ENCODE assay signal across 20 mouse cellular contexts in genomic region chr4:107035689-107036088, GRCm38 (mm10). TPM values are rescaled to one million over a fixed set of nuclear protein-coding genes. Genes with fewer than 3 reads are reported as not detected.
DNase-seq lines count a peak whose midpoint lies in the region; ATAC-seq and TF ChIP-seq lines count a peak whose summit lies in the region.
"Had no signal": no experiment of that assay in that cellular context is flagged by ENCODE, and none has a peak within 500 bp of the region (broad histone marks: within the 10 kb centered on the region; RNA-seq: fewer than 3 reads in every experiment).

No protein-coding gene starts in this region.

- no peak; the same call in 1 of the 2 replicates for TF ChIP-seq POLR2A in testis, adult 2 months (IDR thresholded peaks at IDR 0.05; ENCODE audit: control insufficient read depth, low read depth, low read length)

- peak overlapping the region; percentile 46; the same call in 1 of the 2 replicates for H3K27ac ChIP-seq in intestine, postnatal 0 days (ENCODE audit: low read depth, low read length)
- no peak overlapping the region for H3K27ac ChIP-seq in intestine, embryonic 15.5 days
- H3K27ac ChIP-seq in kidney, embryonic 16.5 days (ENCODE audit: low read length), result no peak overlapping the region
- no peak overlapping the region for H3K27ac ChIP-seq in testis, adult 2 months (ENCODE audit: control insufficient read depth, insufficient read depth, low read depth, low read length)
- H3K27ac ChIP-seq: embryonic facial prominence, embryonic 10.5 days; embryonic facial prominence, embryonic 12.5 days; forebrain, embryonic 13.5 days; forebrain, embryonic 15.5 days had no signal

- WGBS in intestine, postnatal 0 days, result 57% methylated on average over 4 of the region's 4 CpGs
- WGBS in intestine, embryonic 15.5 days, result 78% methylated on average over 4 of the region's 4 CpGs
- 84% methylated on average over 4 of the region's 4 CpGs for WGBS in kidney, embryonic 16.5 days

- H3K4me3 ChIP-seq in intestine, postnatal 0 days (ENCODE audit: low read depth, low read length), result no peak overlapping the region
- H3K4me3 ChIP-seq in intestine, embryonic 15.5 days (replicated peaks), result no peak overlapping the region
- no peak overlapping the region for H3K4me3 ChIP-seq in kidney, embryonic 16.5 days (ENCODE audit: low read length)
- H3K4me3 ChIP-seq in testis, adult 2 months (ENCODE audit: control insufficient read depth, low read depth, low read length), result peak overlapping the region; percentile 72
- H3K4me3 ChIP-seq: embryonic facial prominence, embryonic 10.5 days; embryonic facial prominence, embryonic 12.5 days; forebrain, embryonic 13.5 days; forebrain, embryonic 15.5 days had no signal

- intact Hi-C loops in left cerebral cortex, postnatal 36 days (cut with DNase I), result no loop called here

- H3K4me2 ChIP-seq in intestine, postnatal 0 days (replicated peaks; ENCODE audit: low read depth), result no peak overlapping the region
- H3K4me2 ChIP-seq in intestine, embryonic 15.5 days (replicated peaks), result no peak overlapping the region
- H3K4me2 ChIP-seq in kidney, embryonic 16.5 days (replicated peaks; ENCODE audit: low read depth, low read length), result no peak overlapping the region
- H3K4me2 ChIP-seq: embryonic facial prominence, embryonic 12.5 days; forebrain, embryonic 13.5 days; forebrain, embryonic 15.5 days had no signal

- ATAC-seq in intestine, postnatal 0 days, result peak; percentile 68
- no peak for ATAC-seq in intestine, embryonic 15.5 days
- ATAC-seq in kidney, embryonic 16.5 days (ENCODE audit: low FRiP score, low TSS enrichment), result no peak
- ATAC-seq: forebrain, embryonic 13.5 days; forebrain, embryonic 15.5 days had no signal

- H3K4me1 ChIP-seq in intestine, postnatal 0 days (replicated peaks; ENCODE audit: control insufficient read depth, insufficient read depth, low read length), result no peaks in the 10 kb centered on the region
- H3K4me1 ChIP-seq in intestine, embryonic 15.5 days (replicated peaks), result no peaks in the 10 kb centered on the region
- no peaks in the 10 kb centered on the region for H3K4me1 ChIP-seq in kidney, embryonic 16.5 days (ENCODE audit: insufficient read depth, low read length)
- no peaks in the 10 kb centered on the region for H3K4me1 ChIP-seq in testis, adult 2 months (ENCODE audit: control insufficient read depth, insufficient read depth, low read length)
- H3K4me1 ChIP-seq: embryonic facial prominence, embryonic 10.5 days; embryonic facial prominence, embryonic 12.5 days; forebrain, embryonic 15.5 days had no signal

- TF ChIP-seq CTCF in intestine, postnatal 0 days (IDR thresholded peaks at IDR 0.05; ENCODE audit: low read depth), result no peak
- no peak for TF ChIP-seq CTCF in testis, adult 2 months (IDR thresholded peaks at IDR 0.05; ENCODE audit: control insufficient read depth, insufficient read depth, insufficient replicate concordance, low read depth, low read length)

- H3K9me3 ChIP-seq in intestine, postnatal 0 days (ENCODE audit: control insufficient read depth), result no peaks in the 10 kb centered on the region
- no peaks in the 10 kb centered on the region for H3K9me3 ChIP-seq in intestine, embryonic 15.5 days
- no peaks in the 10 kb centered on the region for H3K9me3 ChIP-seq in kidney, embryonic 16.5 days (ENCODE audit: low read length)
- H3K9me3 ChIP-seq: embryonic facial prominence, embryonic 10.5 days; embryonic facial prominence, embryonic 12.5 days; forebrain, embryonic 13.5 days; forebrain, embryonic 15.5 days had no signal

- DNase-seq in kidney, adult 9 months, result peak; percentile 14
- DNase-seq in testis, postnatal 10 days (ENCODE audit: low spot score), result no peak
- DNase-seq in yolk sac, embryonic 10.5 days (ENCODE audit: low spot score), result peak; percentile 62
- no peak for DNase-seq in left cerebral cortex, postnatal 36 days (ENCODE audit: low spot score in 2 of 2)
- DNase-seq: adrenal gland, adult 2 months; adrenal gland, postnatal 10 days; adrenal gland, postnatal 25 days; cerebellum, adult 11-12 months; cerebellum, adult 2 months; cerebellum, adult 9-10 months; cerebellum, postnatal 10 days; cerebellum, postnatal 25 days had no signal

- H3K27me3 ChIP-seq in intestine, postnatal 0 days (replicated peaks; ENCODE audit: control insufficient read depth, insufficient read depth, low read length), result no peaks in the 10 kb centered on the region
- no peaks in the 10 kb centered on the region for H3K27me3 ChIP-seq in intestine, embryonic 15.5 days (replicated peaks)
- H3K27me3 ChIP-seq in kidney, embryonic 16.5 days (ENCODE audit: insufficient read depth, low read length), result no peaks in the 10 kb centered on the region
- no peaks in the 10 kb centered on the region for H3K27me3 ChIP-seq in testis, adult 2 months (ENCODE audit: control insufficient read depth, insufficient read depth, low read length)
- H3K27me3 ChIP-seq: embryonic facial prominence, embryonic 12.5 days; forebrain, embryonic 13.5 days; forebrain, embryonic 15.5 days had no signal

- H3K36me3 ChIP-seq in intestine, postnatal 0 days (ENCODE audit: control insufficient read depth, insufficient read depth), result peaks cover 85% of the 10 kb centered on the region
- peaks cover 45% of the 10 kb centered on the region for H3K36me3 ChIP-seq in intestine, embryonic 15.5 days
- H3K36me3 ChIP-seq in kidney, embryonic 16.5 days (ENCODE audit: insufficient read depth, low read length), result peaks cover 60% of the 10 kb centered on the region
- H3K36me3 ChIP-seq in testis, adult 2 months (ENCODE audit: control insufficient read depth, insufficient read depth, low read length), result no peaks in the 10 kb centered on the region

- H3K9ac ChIP-seq in intestine, postnatal 0 days (ENCODE audit: low read depth, low read length), result no peak overlapping the region
- H3K9ac ChIP-seq in intestine, embryonic 15.5 days, result no peak overlapping the region
- H3K9ac ChIP-seq in kidney, embryonic 16.5 days (replicated peaks; ENCODE audit: low read length), result no peak overlapping the region
- H3K9ac ChIP-seq: embryonic facial prominence, embryonic 12.5 days; forebrain, embryonic 13.5 days; forebrain, embryonic 15.5 days had no signal

RNA-seq across cellular contexts. Expression of gene Mrpl37, which starts 31.0 kb away (rescaled TPM):
- 51.4 and 52.8 TPM in 2 replicates for polyA plus RNA-seq in intestine, postnatal 0 days (2015; fragmentation: Nextera tagmentation; extraction: Ambion mirVana)
- 103 and 115 TPM in 2 replicates for polyA plus RNA-seq in intestine, embryonic 15.5 days (2015; fragmentation: Nextera tagmentation; extraction: Ambion mirVana)
- 120 and 121 TPM in 2 replicates for polyA plus RNA-seq in kidney, embryonic 16.5 days (2015; fragmentation: Nextera tagmentation; extraction: Ambion mirVana)
- polyA plus RNA-seq in testis, adult 2 months (2012; rRNA removed), result 73.8 and 74.4 TPM in 2 replicates
- total RNA-seq in left cerebral cortex, postnatal 36 days (2021), result 10 to 100 TPM; 56.1 to 58.9 TPM

RNA-seq across cellular contexts. Expression of gene Cyb5rl, which starts 31.1 kb away (rescaled TPM):
- polyA plus RNA-seq in intestine, postnatal 0 days (2015; fragmentation: Nextera tagmentation; extraction: Ambion mirVana), result 3.6 and 4.0 TPM in 2 replicates
- polyA plus RNA-seq in intestine, embryonic 15.5 days (2015; fragmentation: Nextera tagmentation; extraction: Ambion mirVana), result 6.1 and 6.6 TPM in 2 replicates
- polyA plus RNA-seq in kidney, embryonic 16.5 days (2015; fragmentation: Nextera tagmentation; extraction: Ambion mirVana), result 13.4 and 14.4 TPM in 2 replicates
- 5.7 and 7.2 TPM in 2 replicates for polyA plus RNA-seq in testis, adult 2 months (2012; rRNA removed)
- total RNA-seq in left cerebral cortex, postnatal 36 days (2021), result 1 to 10 TPM; 4.7 to 7.4 TPM

Comparison
In these comparisons a context has a peak if more than half of its experiments do, and no peak if none do; other contexts are left out.
1. DNase-seq: peak in kidney, adult 9 months (single experiment) and yolk sac, embryonic 10.5 days (single experiment); none in testis, postnatal 10 days (single experiment) and left cerebral cortex, postnatal 36 days (0 of 2).